Comparison of ENCODE assay signal across 18 mouse cellular contexts in the genomic region with DNA sequence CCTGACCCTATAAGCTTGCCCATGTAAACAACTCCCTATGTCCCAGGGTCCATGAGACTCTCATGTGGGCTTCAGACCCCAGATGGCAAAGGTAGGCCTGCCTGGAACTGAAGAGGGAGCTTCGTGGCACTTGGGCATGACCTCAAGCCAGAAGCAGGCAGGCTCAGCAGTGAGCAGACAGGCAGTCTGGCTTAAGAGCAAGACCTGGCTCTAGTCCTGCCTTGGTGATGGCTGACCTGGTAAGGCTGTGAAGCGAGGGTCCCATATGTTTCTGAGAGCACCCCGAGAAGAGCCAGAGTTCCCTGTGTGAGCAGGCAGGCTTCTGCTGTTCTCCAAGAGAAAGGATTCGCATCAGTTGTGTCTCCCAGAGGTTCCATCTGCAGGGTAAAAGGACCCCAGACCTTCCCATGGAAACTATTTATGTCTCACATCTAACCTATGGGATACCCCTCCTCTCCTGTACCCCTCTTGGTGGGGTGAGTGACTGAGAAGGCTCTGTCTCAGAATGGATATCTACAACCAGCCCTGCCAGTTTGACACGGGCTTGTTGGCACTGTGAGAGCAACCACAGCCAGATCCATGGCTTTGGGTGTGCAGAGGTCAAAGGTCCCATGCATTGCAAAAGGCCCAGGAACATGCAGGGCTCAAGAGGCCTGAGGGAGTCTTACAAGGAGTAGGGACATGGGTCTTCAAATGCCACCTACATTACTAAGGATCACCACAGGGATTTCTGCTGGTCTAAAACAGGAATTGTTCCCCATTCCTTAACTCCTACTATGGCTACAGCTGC. TPM values are rescaled to one million over a fixed set of nuclear protein-coding genes. Genes with fewer than 3 reads are reported as not detected.
DNase-seq lines count a peak whose midpoint lies in the region; ATAC-seq lines count a peak whose summit lies in the region.
"Had no signal": no experiment of that assay in that cellular context is flagged by ENCODE, and none has a peak within 500 bp of the region (broad histone marks: within the 10 kb centered on the region; RNA-seq: fewer than 3 reads in every experiment).

No protein-coding gene starts in this region.

- 79% methylated on average over 5 of the region's 5 CpGs for WGBS in intestine, embryonic 16.5 days
- WGBS in intestine, embryonic 15.5 days: 87% methylated on average over 5 of the region's 5 CpGs
- 78% methylated on average over 5 of the region's 5 CpGs for WGBS in midbrain, embryonic 11.5 days
- 84% methylated on average over 5 of the region's 5 CpGs for WGBS in midbrain, embryonic 13.5 days
- 73% methylated on average over 5 of the region's 5 CpGs for WGBS in embryonic facial prominence, embryonic 15.5 days
- WGBS in limb, embryonic 15.5 days: 58% methylated on average over 5 of the region's 5 CpGs
- WGBS in heart, embryonic 11.5 days (ENCODE audit: insufficient replicate concordance): 71% methylated on average over 5 of the region's 5 CpGs

- no peak overlapping the region for H3K4me2 ChIP-seq in intestine, embryonic 16.5 days (ENCODE audit: low read depth, low read length)
- H3K4me2 ChIP-seq in intestine, embryonic 15.5 days (replicated peaks): no peak overlapping the region
- H3K4me2 ChIP-seq in midbrain, embryonic 11.5 days: no peak overlapping the region
- H3K4me2 ChIP-seq in midbrain, embryonic 13.5 days (replicated peaks): no peak overlapping the region
- H3K4me2 ChIP-seq in embryonic facial prominence, embryonic 15.5 days (replicated peaks): no peak overlapping the region
- no peak overlapping the region for H3K4me2 ChIP-seq in limb, embryonic 15.5 days
- H3K4me2 ChIP-seq in heart, embryonic 11.5 days: no peak overlapping the region
- H3K4me2 ChIP-seq: hindbrain, embryonic 14.5 days; midbrain, embryonic 15.5 days had no signal

- 0 out of 2 replicates have a peak, but pooled peaks cover 10% of the 10 kb centered on the region for H3K4me1 ChIP-seq in intestine, embryonic 16.5 days (ENCODE audit: control insufficient read depth, insufficient read depth, low read length)
- peaks cover 11% of the 10 kb centered on the region for H3K4me1 ChIP-seq in intestine, embryonic 15.5 days (replicated peaks)
- H3K4me1 ChIP-seq in midbrain, embryonic 11.5 days (ENCODE audit: control insufficient read depth, insufficient read depth, low read length): no peaks in the 10 kb centered on the region
- peaks cover 11% of the 10 kb centered on the region; the same call in 1 of the 2 replicates for H3K4me1 ChIP-seq in midbrain, embryonic 13.5 days (replicated peaks)
- H3K4me1 ChIP-seq in embryonic facial prominence, embryonic 15.5 days: peaks cover 43% of the 10 kb centered on the region
- H3K4me1 ChIP-seq in limb, embryonic 15.5 days: peaks cover 69% of the 10 kb centered on the region
- no peaks in the 10 kb centered on the region for H3K4me1 ChIP-seq in heart, embryonic 11.5 days (ENCODE audit: control insufficient read depth, insufficient read depth, low read length)

- H3K9me3 ChIP-seq in intestine, embryonic 16.5 days (ENCODE audit: control insufficient read depth, low read length): no peaks in the 10 kb centered on the region
- H3K9me3 ChIP-seq in intestine, embryonic 15.5 days: no peaks in the 10 kb centered on the region
- no peaks in the 10 kb centered on the region for H3K9me3 ChIP-seq in midbrain, embryonic 11.5 days (ENCODE audit: control insufficient read depth, low read length)
- H3K9me3 ChIP-seq in midbrain, embryonic 13.5 days: no peaks in the 10 kb centered on the region
- no peaks in the 10 kb centered on the region for H3K9me3 ChIP-seq in embryonic facial prominence, embryonic 15.5 days (replicated peaks)
- no peaks in the 10 kb centered on the region for H3K9me3 ChIP-seq in limb, embryonic 15.5 days
- no peaks in the 10 kb centered on the region for H3K9me3 ChIP-seq in heart, embryonic 11.5 days (replicated peaks; ENCODE audit: control insufficient read depth, low read length)
- H3K9me3 ChIP-seq: midbrain, embryonic 15.5 days had no signal

- DNase-seq in midbrain, embryonic 11.5 days (ENCODE audit: low spot score, missing footprints): peak; percentile 66
- DNase-seq: adrenal gland, adult 2 months; cerebellum, adult 11-12 months; gastrocnemius, postnatal 10 days; heart, postnatal 10 days; kidney, adult 11 months; lung, adult 2 months; thymus, postnatal 36 days had no signal

- H3K27ac ChIP-seq in intestine, embryonic 16.5 days (ENCODE audit: low read length): no peak overlapping the region
- H3K27ac ChIP-seq in intestine, embryonic 15.5 days: no peak overlapping the region
- no peak overlapping the region for H3K27ac ChIP-seq in midbrain, embryonic 11.5 days (ENCODE audit: low read depth, low read length)
- H3K27ac ChIP-seq in midbrain, embryonic 13.5 days: no peak overlapping the region
- H3K27ac ChIP-seq in embryonic facial prominence, embryonic 15.5 days (replicated peaks): peak overlapping the region; percentile 68
- H3K27ac ChIP-seq in limb, embryonic 15.5 days: peak overlapping the region; percentile 50
- H3K27ac ChIP-seq in heart, embryonic 11.5 days (ENCODE audit: low read depth, low read length): no peak overlapping the region
- H3K27ac ChIP-seq: midbrain, embryonic 15.5 days had no signal

- peak; percentile 42; the same call in 1 of the 2 replicates for ATAC-seq in intestine, embryonic 16.5 days
- ATAC-seq in intestine, embryonic 15.5 days: no peak
- no peak for ATAC-seq in midbrain, embryonic 11.5 days (ENCODE audit: low FRiP score)
- no peak for ATAC-seq in midbrain, embryonic 13.5 days
- no peak for ATAC-seq in embryonic facial prominence, embryonic 15.5 days (ENCODE audit: insufficient number of reproducible peaks, low FRiP score, low TSS enrichment, low read depth)
- ATAC-seq in limb, embryonic 15.5 days (ENCODE audit: insufficient number of reproducible peaks, low FRiP score, low TSS enrichment, low read depth): no peak
- no peak for ATAC-seq in heart, embryonic 11.5 days (replicated peaks; ENCODE audit: insufficient number of reproducible peaks, low FRiP score, low TSS enrichment)
- ATAC-seq in frontal cortex, adult (ENCODE audit: low TSS enrichment): no peak
- ATAC-seq: forebrain, embryonic 14.5 days; midbrain, embryonic 15.5 days had no signal

- no peak overlapping the region for H3K4me3 ChIP-seq in intestine, embryonic 16.5 days (ENCODE audit: low read length)
- no peak overlapping the region for H3K4me3 ChIP-seq in intestine, embryonic 15.5 days (replicated peaks)
- no peak overlapping the region for H3K4me3 ChIP-seq in midbrain, embryonic 11.5 days (ENCODE audit: low read depth, low read length)
- no peak overlapping the region for H3K4me3 ChIP-seq in midbrain, embryonic 13.5 days (replicated peaks)
- no peak overlapping the region for H3K4me3 ChIP-seq in embryonic facial prominence, embryonic 15.5 days (replicated peaks)
- H3K4me3 ChIP-seq in limb, embryonic 15.5 days: no peak overlapping the region
- H3K4me3 ChIP-seq in heart, embryonic 11.5 days (ENCODE audit: low read depth, low read length): no peak overlapping the region
- H3K4me3 ChIP-seq: midbrain, embryonic 15.5 days had no signal

- no peaks in the 10 kb centered on the region for H3K27me3 ChIP-seq in intestine, embryonic 16.5 days (replicated peaks; ENCODE audit: control insufficient read depth, insufficient read depth, low read length)
- H3K27me3 ChIP-seq in intestine, embryonic 15.5 days (replicated peaks): no peaks in the 10 kb centered on the region
- H3K27me3 ChIP-seq in midbrain, embryonic 11.5 days (ENCODE audit: control insufficient read depth, insufficient read depth, low read length): no peaks in the 10 kb centered on the region; the same call in 1 of the 2 replicates
- H3K27me3 ChIP-seq in midbrain, embryonic 13.5 days: peaks cover 6% of the 10 kb centered on the region
- H3K27me3 ChIP-seq in embryonic facial prominence, embryonic 15.5 days: no peaks in the 10 kb centered on the region
- H3K27me3 ChIP-seq in limb, embryonic 15.5 days: 0 out of 2 replicates have a peak, but pooled peaks cover 6% of the 10 kb centered on the region
- peaks cover 18% of the 10 kb centered on the region for H3K27me3 ChIP-seq in heart, embryonic 11.5 days (ENCODE audit: control insufficient read depth, insufficient read depth, low read length)
- H3K27me3 ChIP-seq: midbrain, embryonic 15.5 days had no signal

- 0 out of 2 replicates have a peak overlapping the region, but pooled peaks have one; percentile 2 for H3K9ac ChIP-seq in intestine, embryonic 16.5 days (ENCODE audit: low read depth, low read length)
- H3K9ac ChIP-seq in intestine, embryonic 15.5 days: no peak overlapping the region
- H3K9ac ChIP-seq in midbrain, embryonic 11.5 days (ENCODE audit: low read length): no peak overlapping the region
- H3K9ac ChIP-seq in midbrain, embryonic 13.5 days (replicated peaks): no peak overlapping the region
- no peak overlapping the region for H3K9ac ChIP-seq in embryonic facial prominence, embryonic 15.5 days
- H3K9ac ChIP-seq in limb, embryonic 15.5 days: no peak overlapping the region
- no peak overlapping the region for H3K9ac ChIP-seq in heart, embryonic 11.5 days (ENCODE audit: low read depth, low read length)
- H3K9ac ChIP-seq: hindbrain, embryonic 14.5 days; midbrain, embryonic 15.5 days had no signal

- H3K36me3 ChIP-seq in intestine, embryonic 16.5 days (ENCODE audit: control insufficient read depth, insufficient read depth, low read length): no peaks in the 10 kb centered on the region
- no peaks in the 10 kb centered on the region for H3K36me3 ChIP-seq in intestine, embryonic 15.5 days
- no peaks in the 10 kb centered on the region for H3K36me3 ChIP-seq in midbrain, embryonic 11.5 days (ENCODE audit: control insufficient read depth, insufficient read depth, low read length)
- H3K36me3 ChIP-seq in midbrain, embryonic 13.5 days: no peaks in the 10 kb centered on the region
- no peaks in the 10 kb centered on the region for H3K36me3 ChIP-seq in embryonic facial prominence, embryonic 15.5 days
- no peaks in the 10 kb centered on the region for H3K36me3 ChIP-seq in limb, embryonic 15.5 days
- no peaks in the 10 kb centered on the region for H3K36me3 ChIP-seq in heart, embryonic 11.5 days (ENCODE audit: control insufficient read depth, insufficient read depth, low read length)
- H3K36me3 ChIP-seq: midbrain, embryonic 15.5 days had no signal

RNA-seq across cellular contexts. Expression of gene Sned1, which starts 9.7 kb away (rescaled TPM):
- 2.3 and 2.6 TPM in 2 replicates for polyA plus RNA-seq in intestine, embryonic 16.5 days (2015; fragmentation: Nextera tagmentation; extraction: Ambion mirVana)
- 2.8 and 4.4 TPM in 2 replicates for polyA plus RNA-seq in intestine, embryonic 15.5 days (2015; fragmentation: Nextera tagmentation; extraction: Ambion mirVana)
- 1.8 and 2.0 TPM in 2 replicates for polyA plus RNA-seq in midbrain, embryonic 11.5 days (2014; fragmentation: Nextera tagmentation; extraction: Ambion mirVana)
- polyA plus RNA-seq in midbrain, embryonic 13.5 days (2015; fragmentation: Nextera tagmentation; extraction: Ambion mirVana): 5.8 and 6.7 TPM in 2 replicates
- polyA plus RNA-seq in embryonic facial prominence, embryonic 15.5 days (2015; fragmentation: Nextera tagmentation; extraction: Ambion mirVana): 14.4 and 16.0 TPM in 2 replicates
- 15.2 and 16.0 TPM in 2 replicates for polyA plus RNA-seq in limb, embryonic 15.5 days (2015; fragmentation: Nextera tagmentation; extraction: Ambion mirVana)
- 3.0 and 3.4 TPM in 2 replicates for polyA plus RNA-seq in heart, embryonic 11.5 days (2014; fragmentation: Nextera tagmentation; extraction: Ambion mirVana)

RNA-seq across cellular contexts. Expression of gene Crocc2, which starts 57.4 kb away (rescaled TPM):
- polyA plus RNA-seq in intestine, embryonic 16.5 days (2015; fragmentation: Nextera tagmentation; extraction: Ambion mirVana): 0.05 and 0.07 TPM in 2 replicates
- 0.04 and 0.13 TPM in 2 replicates for polyA plus RNA-seq in intestine, embryonic 15.5 days (2015; fragmentation: Nextera tagmentation; extraction: Ambion mirVana)
- 0.11 TPM in 2 replicates for polyA plus RNA-seq in midbrain, embryonic 11.5 days (2014; fragmentation: Nextera tagmentation; extraction: Ambion mirVana)
- polyA plus RNA-seq in midbrain, embryonic 13.5 days (2015; fragmentation: Nextera tagmentation; extraction: Ambion mirVana): 0.12 and 0.24 TPM in 2 replicates
- polyA plus RNA-seq in embryonic facial prominence, embryonic 15.5 days (2015; fragmentation: Nextera tagmentation; extraction: Ambion mirVana): 2.8 and 5.8 TPM in 2 replicates
- 0.23 and 0.24 TPM in 2 replicates for polyA plus RNA-seq in limb, embryonic 15.5 days (2015; fragmentation: Nextera tagmentation; extraction: Ambion mirVana)
- 0.10 and 0.24 TPM in 2 replicates for polyA plus RNA-seq in heart, embryonic 11.5 days (2014; fragmentation: Nextera tagmentation; extraction: Ambion mirVana)

Comparison
In these comparisons a context has a peak if more than half of its experiments do, and no peak if none do; other contexts are left out.
1. H3K27ac ChIP-seq: peak in embryonic facial prominence, embryonic 15.5 days (single experiment) and limb, embryonic 15.5 days (single experiment); none in intestine, embryonic 16.5 days (single experiment), intestine, embryonic 15.5 days (single experiment), midbrain, embryonic 11.5 days (single experiment), midbrain, embryonic 13.5 days (single experiment) and heart, embryonic 11.5 days (single experiment).